Mouse (Mus musculus) embryo, embryonic 10.5 days (tissue): ENCODE measurements around the gene Tcn2.

ENCODE experiments used
- DNase-seq: peaks from one replicate; pipeline ENCODE4 v3.0.0-alpha.2; 2015; ENCODE audit warnings: low spot score

The Tcn2 gene

DNA sequence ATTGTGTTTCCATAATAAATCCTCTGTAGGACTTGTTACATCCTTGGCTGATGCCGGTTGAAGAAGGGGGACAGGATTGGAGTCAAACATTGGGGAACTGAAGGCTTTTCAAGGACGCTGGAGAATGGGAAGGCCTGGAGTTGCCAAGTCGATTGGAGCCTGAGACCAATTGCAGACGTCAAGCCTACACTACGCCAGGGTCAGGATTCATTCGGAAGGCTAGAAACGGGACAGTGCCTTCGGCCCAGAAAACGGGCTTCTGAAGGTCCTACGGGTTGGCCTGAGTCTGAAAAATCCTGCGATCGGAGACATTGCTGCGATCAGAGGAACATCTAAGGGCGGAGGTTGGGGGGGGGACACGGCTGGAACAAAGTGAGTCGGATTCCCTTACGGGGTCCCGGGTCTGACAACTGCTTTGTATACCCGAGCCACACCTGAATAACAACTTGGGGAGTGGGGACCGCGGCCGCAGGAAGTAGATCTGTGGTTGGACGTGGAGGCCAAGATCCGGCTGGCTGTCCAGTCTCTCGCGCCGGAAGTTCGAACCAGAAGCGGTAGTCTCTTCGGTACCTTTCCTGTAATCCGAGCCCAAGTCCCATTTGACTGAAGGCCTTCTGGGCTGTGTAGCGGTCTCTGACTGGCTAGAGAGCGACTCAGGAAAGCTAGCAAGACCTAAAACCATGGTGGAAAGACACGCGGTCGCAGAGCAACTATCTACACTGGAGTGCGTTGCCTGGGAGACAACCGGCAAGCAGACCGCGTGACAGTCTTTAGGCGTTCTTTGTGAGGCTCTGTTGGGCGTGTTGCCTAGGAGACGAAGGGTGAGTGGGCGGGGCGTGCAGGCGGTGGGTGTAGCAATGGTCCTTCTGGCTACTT, 37.3 kb downstream of the Tcn2 start, which contains the start of the genes 4921536K21Rik and Dusp18:
Gene 4921536K21Rik, minus strand, starts transcription at position 693 of the 876 bp plus-strand sequence.
Gene Dusp18, plus strand, starts transcription at position 835 of the 876 bp plus-strand sequence.
- peak; percentile 98 for DNase-seq

GRCm38 (mm10) chr11:3893970-3894369, 38.0 kb downstream of the Tcn2 start:
- no peak for DNase-seq

GRCm38 (mm10) chr11:3887331-3887730, 44.6 kb downstream of the Tcn2 start:
- DNase-seq: no peak

GRCm38 (mm10) chr11:3883711-3884110, 48.2 kb downstream of the Tcn2 start:
- no peak for DNase-seq

DNA sequence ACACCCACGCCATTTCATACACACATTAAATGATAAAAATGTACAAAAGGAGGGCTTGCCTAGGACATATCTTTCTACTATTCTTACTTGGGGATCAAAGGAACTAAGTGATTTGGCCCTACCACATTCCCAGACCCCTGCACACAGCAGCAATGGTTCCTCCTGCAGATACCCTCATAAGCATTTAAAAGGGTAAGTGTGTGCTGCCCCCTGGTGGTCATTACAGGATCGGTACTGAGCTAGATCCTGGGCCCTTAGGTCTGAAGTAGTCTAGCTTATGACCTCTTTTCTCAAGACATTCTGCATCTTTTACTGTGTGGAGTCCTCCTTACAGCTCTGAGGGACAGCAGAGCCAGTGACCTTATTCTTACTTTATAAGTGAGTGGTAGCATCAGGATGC, 52.1 kb downstream of the Tcn2 start:
- DNase-seq: peak; percentile 90

DNA sequence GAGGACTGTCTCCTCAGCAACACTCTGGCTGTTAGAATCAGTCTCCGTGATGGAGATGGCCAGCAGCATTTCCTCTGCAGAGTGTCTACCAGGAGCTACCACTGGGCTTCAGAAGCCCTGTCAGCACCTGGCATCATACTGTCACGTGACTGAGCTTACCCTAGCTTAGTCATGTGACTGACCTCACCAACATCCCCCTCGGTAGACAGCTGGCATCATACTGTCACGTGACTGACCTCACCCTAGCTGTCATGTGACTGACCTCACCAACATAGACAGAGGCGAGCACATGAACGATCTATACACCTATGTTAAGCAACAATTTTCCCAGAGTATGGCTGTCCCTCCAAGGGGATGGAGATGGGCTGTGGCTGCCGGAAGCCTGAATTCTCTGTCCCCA, 53.3 kb downstream of the Tcn2 start:
- no peak for DNase-seq

DNA sequence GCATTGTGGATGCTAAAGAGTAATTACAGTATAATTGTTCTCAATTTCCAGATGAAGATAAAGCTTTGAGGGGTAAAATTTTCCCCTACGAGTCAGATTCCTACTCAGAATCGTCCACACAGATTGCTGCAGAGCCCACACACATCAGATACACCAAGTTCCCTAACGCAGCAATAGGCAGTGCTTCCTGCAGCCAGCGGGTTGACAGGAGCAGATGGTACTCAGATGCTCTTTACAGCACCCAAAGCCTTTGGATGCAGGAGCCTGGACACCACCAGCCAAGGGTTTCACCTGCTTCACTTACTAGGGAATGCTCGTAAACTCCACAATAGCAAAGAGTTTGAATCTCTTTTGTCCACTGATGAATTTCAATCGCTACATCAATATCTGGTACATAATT, 55.5 kb downstream of the Tcn2 start:
- no peak for DNase-seq
